Mouse (Mus musculus) G1E-ER4 (cell line): ENCODE measurements around the gene Gpatch2l. TPM values are rescaled to one million over a fixed set of nuclear protein-coding genes. Genes with fewer than 3 reads are reported as not detected.

Experiments
- GATA1 ChIP-seq: IDR thresholded peaks from one replicate; pipeline ENCODE4 v1.8.0; 2012; ENCODE audit warnings: low read length, inconsistent platforms
- polyA plus RNA-seq: library from polyadenylated mRNA; stranded (reverse); fragments of >175 nt; gene quantifications from 2 replicates; pipeline ENCODE4 v1.2.3, GENCODE M21; 2012

The Gpatch2l gene
- polyA plus RNA-seq, 1 experiment, result 11.5 TPM

- no peak for TF ChIP-seq GATA1
These were observed 89.0 kb downstream of the Gpatch2l start for GRCm38 (mm10) chr12:86330684-86331083.

GRCm38 (mm10) chr12:86331248-86331647, 89.6 kb downstream of the Gpatch2l start:
- TF ChIP-seq GATA1, result no peak

- no peak for TF ChIP-seq GATA1
These were observed 94.6 kb downstream of the Gpatch2l start for GRCm38 (mm10) chr12:86336209-86336608.

GRCm38 (mm10) chr12:86336887-86337286, 95.2 kb downstream of the Gpatch2l start:
- TF ChIP-seq GATA1, result no peak

Other genes starting within 250 kb of the Gpatch2l start
- 0.18 and 0.29 TPM in 2 replicates for gene Tgfb3, start 162.8 kb upstream of the Gpatch2l start, polyA plus RNA-seq
- 0.16 and 0.17 TPM in 2 replicates for gene Ift43, start 159.3 kb upstream of the Gpatch2l start, polyA plus RNA-seq
- gene Esrrb, start 119.3 kb downstream of the Gpatch2l start, polyA plus RNA-seq, result not detected in 2 replicates